Mouse (Mus musculus) limb, embryonic 12.5 days (tissue): ENCODE results near the gene Capg. TPM values are rescaled to one million over a fixed set of nuclear protein-coding genes. Genes with fewer than 3 reads are reported as not detected.

Source experiments
- ATAC-seq: fragments of 200-750 bp; cut with Nextera tagmentation; 2 replicates; pipeline ENCODE4 v1.8.0; 2017; ENCODE audit warnings: low read depth, moderate TSS enrichment; ENCODE audit not compliant: insufficient number of reproducible peaks, insufficient read depth, low FRiP score, low TSS enrichment
- H3K27ac ChIP-seq: fragments of 300-500 bp; sonication (generic); 2 replicates; pipeline ENCODE4 v1.5.1; 2016; ENCODE audit warnings: mild to moderate bottlenecking, moderate library complexity
- H3K27me3 ChIP-seq: fragments of 300-500 bp; sonication (generic); 2 replicates; pipeline ENCODE4 v1.6.1; 2016; ENCODE audit warnings: mild to moderate bottlenecking, moderate library complexity
- H3K36me3 ChIP-seq: fragments of 300-500 bp; sonication (generic); 2 replicates; pipeline ENCODE4 v1.6.1; 2016; ENCODE audit warnings: mild to moderate bottlenecking, moderate library complexity
- H3K4me1 ChIP-seq: fragments of 300-500 bp; sonication (generic); replicated peaks from 2 replicates; pipeline ENCODE4 v1.6.1; 2016
- H3K4me2 ChIP-seq: fragments of 300-500 bp; sonication (generic); 2 replicates; pipeline ENCODE4 v1.6.1; 2016; ENCODE audit warnings: mild to moderate bottlenecking, moderate library complexity
- H3K4me3 ChIP-seq: fragments of 300-500 bp; sonication (generic); replicated peaks from 2 replicates; pipeline ENCODE4 v1.5.1; 2016; ENCODE audit warnings: mild to moderate bottlenecking
- H3K9ac ChIP-seq: fragments of 300-500 bp; sonication (generic); replicated peaks from 2 replicates; pipeline ENCODE4 v1.6.1; 2016; ENCODE audit warnings: mild to moderate bottlenecking, moderate library complexity
- H3K9me3 ChIP-seq: fragments of 300-500 bp; sonication (generic); 2 replicates; pipeline ENCODE4 v1.6.1; 2016; ENCODE audit warnings: mild to moderate bottlenecking, moderate library complexity
- WGBS: fragments of 180-500 bp; shearing (Covaris S2); methylation state at CpG from one replicate; pipeline ENCODE4 v1.1.7; 2016; 5-methylcytosine and 5-hydroxymethylcytosine counted together
- polyA plus RNA-seq: library from polyadenylated mRNA; unstranded; fragments of >200 nt; fragmentation: Nextera tagmentation; extraction: Ambion mirVana; gene quantifications from 2 replicates; pipeline ENCODE4 v1.2.1, GENCODE M21; 2016

Gene Capg
- 26.2 and 27.4 TPM in 2 replicates for polyA plus RNA-seq

- H3K27ac ChIP-seq = peak within 1 kb of the TSS; percentile 62
- H3K9ac ChIP-seq = no peak within 1 kb of the TSS; the same call in 1 of the 2 replicates
- H3K4me1 ChIP-seq = peaks cover 24% of the 10 kb centered on the region
- H3K4me3 ChIP-seq = peak within 1 kb of the TSS; percentile 30
- no peaks in the 10 kb centered on the region for H3K36me3 ChIP-seq
- ATAC-seq = no peak
- peaks cover 11% of the 10 kb centered on the region; the same call in 1 of the 2 replicates for H3K9me3 ChIP-seq
- peak within 1 kb of the TSS; percentile 59 for H3K4me2 ChIP-seq
- no peaks in the 10 kb centered on the region for H3K27me3 ChIP-seq
- WGBS = 6% methylated on average over 23 of the region's 23 CpGs
Observed at GRCm38 (mm10) chr6:72544283-72544987, at the start of gene Capg. Gene Capg (plus strand): TSS chr6:72544391.

- no peak overlapping the region for H3K4me3 ChIP-seq
- 45% methylated on average over 5 of the region's 5 CpGs for WGBS
Observed at GRCm38 (mm10) chr6:72498950-72499349, 45.2 kb upstream of the Capg start.

DNA sequence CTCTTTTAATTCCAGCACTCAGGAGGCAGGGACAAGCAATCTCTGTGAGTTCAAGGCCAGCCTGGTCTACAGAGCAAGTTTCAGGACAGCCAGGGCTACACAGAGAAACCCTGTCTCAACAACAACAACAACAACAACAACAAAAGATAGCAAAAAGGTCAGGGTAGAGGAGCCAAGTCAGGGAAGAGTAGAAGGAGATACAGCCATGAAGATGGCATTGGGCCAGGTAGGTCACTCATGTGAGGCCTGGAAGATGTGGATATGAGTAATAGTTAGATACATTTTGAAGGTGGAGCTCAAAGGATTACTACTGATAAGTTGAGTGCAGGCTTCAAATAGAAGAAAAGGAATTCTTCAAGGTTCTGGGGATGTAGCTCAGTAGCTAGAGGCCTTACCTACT lies 40.9 kb upstream of the Capg start:
- Histone ChIP-seq H3K4me2 (no peak overlapping the region), H3K9me3 (no peaks in the 10 kb centered on the region), H3K27ac (no peak overlapping the region), H3K27me3 (no peaks in the 10 kb centered on the region), H3K36me3 (no peaks in the 10 kb centered on the region), H3K9ac (no peak overlapping the region), H3K4me1 (peaks cover 4% of the 10 kb centered on the region; the same call in 1 of the 2 replicates), H3K4me3 (no peak overlapping the region)
- ATAC-seq = no peak

More at GRCm38 (mm10) chr6:72498950-72499349, 45.2 kb upstream of the Capg start:
- H3K4me2 ChIP-seq = no peak overlapping the region
- peaks cover 4% of the 10 kb centered on the region for H3K4me1 ChIP-seq
- H3K36me3 ChIP-seq = no peaks in the 10 kb centered on the region
- no peaks in the 10 kb centered on the region for H3K9me3 ChIP-seq
- H3K27ac ChIP-seq = no peak overlapping the region
- H3K27me3 ChIP-seq = no peaks in the 10 kb centered on the region
- ATAC-seq = no peak
- no peak overlapping the region for H3K9ac ChIP-seq

GRCm38 (mm10) chr6:72503939-72504338 lies 40.3 kb upstream of the Capg start:
- ATAC-seq = no peak
- Histone ChIP-seq H3K9ac (no peak overlapping the region), H3K36me3 (no peaks in the 10 kb centered on the region), H3K4me1 (peaks cover 2% of the 10 kb centered on the region; the same call in 1 of the 2 replicates), H3K27ac (no peak overlapping the region), H3K27me3 (no peaks in the 10 kb centered on the region), H3K9me3 (no peaks in the 10 kb centered on the region), H3K4me3 (no peak overlapping the region), H3K4me2 (no peak overlapping the region)
- 85% methylated on average over 2 of the region's 2 CpGs for WGBS

GRCm38 (mm10) chr6:72506104-72506503 lies 38.1 kb upstream of the Capg start:
- Histone ChIP-seq H3K36me3 (no peaks in the 10 kb centered on the region), H3K4me1 (no peaks in the 10 kb centered on the region; the same call in none of the 2 replicates), H3K4me3 (no peak overlapping the region), H3K9ac (no peak overlapping the region), H3K9me3 (no peaks in the 10 kb centered on the region), H3K4me2 (no peak overlapping the region), H3K27ac (no peak overlapping the region), H3K27me3 (no peaks in the 10 kb centered on the region)
- WGBS = 63% methylated on average over 1 of the region's 1 CpGs
- no peak for ATAC-seq

GRCm38 (mm10) chr6:72508596-72508995 lies 35.6 kb upstream of the Capg start:
- WGBS = 73% methylated on average over 4 of the region's 4 CpGs
- Histone ChIP-seq H3K27ac (no peak overlapping the region; the same call in 1 of the 2 replicates), H3K27me3 (no peaks in the 10 kb centered on the region), H3K4me3 (no peak overlapping the region), H3K36me3 (no peaks in the 10 kb centered on the region), H3K4me2 (no peak overlapping the region), H3K4me1 (peaks cover 16% of the 10 kb centered on the region), H3K9ac (no peak overlapping the region), H3K9me3 (no peaks in the 10 kb centered on the region)
- no peak for ATAC-seq

- no peaks in the 10 kb centered on the region for H3K36me3 ChIP-seq
- peaks cover 16% of the 10 kb centered on the region for H3K4me1 ChIP-seq
- ATAC-seq = no peak
- 80% methylated on average over 2 of the region's 2 CpGs for WGBS
- no peak overlapping the region for H3K9ac ChIP-seq
- H3K27ac ChIP-seq = 0 out of 2 replicates have a peak overlapping the region, but pooled peaks have one; percentile 23
- H3K4me3 ChIP-seq = no peak overlapping the region
- no peak overlapping the region for H3K4me2 ChIP-seq
- H3K27me3 ChIP-seq = no peaks in the 10 kb centered on the region
- no peaks in the 10 kb centered on the region for H3K9me3 ChIP-seq
Observed at GRCm38 (mm10) chr6:72509872-72510435, 34.2 kb upstream of the Capg start.

GRCm38 (mm10) chr6:72510686-72511421 lies 33.3 kb upstream of the Capg start:
- Histone ChIP-seq H3K4me1 (peaks cover 16% of the 10 kb centered on the region), H3K4me3 (no peak overlapping the region), H3K36me3 (no peaks in the 10 kb centered on the region), H3K27me3 (no peaks in the 10 kb centered on the region), H3K27ac (0 out of 2 replicates have a peak overlapping the region, but pooled peaks have one; percentile 23), H3K4me2 (no peak overlapping the region), H3K9ac (no peak overlapping the region), H3K9me3 (no peaks in the 10 kb centered on the region)
- WGBS = 83% methylated on average over 6 of the region's 6 CpGs
- no peak for ATAC-seq

- peak overlapping the region; percentile 73 for H3K9ac ChIP-seq
Observed at GRCm38 (mm10) chr6:72512386-72513070, 31.7 kb upstream of the Capg start.

GRCm38 (mm10) chr6:72513071-72513440 lies 31.1 kb upstream of the Capg start:
- Histone ChIP-seq H3K27me3 (no peaks in the 10 kb centered on the region), H3K4me3 (peak overlapping the region; percentile 35; the same call in 1 of the 2 replicates), H3K4me1 (peaks cover 16% of the 10 kb centered on the region), H3K9me3 (no peaks in the 10 kb centered on the region), H3K9ac (peak overlapping the region; percentile 73; the same call in 1 of the 2 replicates), H3K36me3 (no peaks in the 10 kb centered on the region), H3K27ac (peak overlapping the region; percentile 89), H3K4me2 (peak overlapping the region; percentile 60)
- 49% methylated on average over 7 of the region's 7 CpGs for WGBS
- no peak for ATAC-seq

More at GRCm38 (mm10) chr6:72512386-72513070, 31.7 kb upstream of the Capg start:
- Histone ChIP-seq H3K36me3 (no peaks in the 10 kb centered on the region), H3K9me3 (no peaks in the 10 kb centered on the region), H3K4me2 (peak overlapping the region; percentile 60), H3K27me3 (no peaks in the 10 kb centered on the region), H3K4me3 (peak overlapping the region; percentile 35), H3K27ac (peak overlapping the region; percentile 89), H3K4me1 (peaks cover 16% of the 10 kb centered on the region)
- WGBS = 7% methylated on average over 33 of the region's 33 CpGs
- ATAC-seq = peak; percentile 63
